12 mouse cellular contexts compared by ENCODE assay signal in genomic region chr17:17849906-17850712, GRCm38 (mm10). TPM values are rescaled to one million over a fixed set of nuclear protein-coding genes. Genes with fewer than 3 reads are reported as not detected.
DNase-seq lines count a peak whose midpoint lies in the region; ATAC-seq and TF ChIP-seq lines count a peak whose summit lies in the region.
"Had no signal": no experiment of that assay in that cellular context is flagged by ENCODE, and none has a peak within 500 bp of the region (broad histone marks: within the 10 kb centered on the region; RNA-seq: fewer than 3 reads in every experiment).

No protein-coding gene starts in this region.

- TF ChIP-seq EP300 in heart, adult 2 months (IDR thresholded peaks at IDR 0.05; ENCODE audit: insufficient read depth, low read depth, low read length) = no peak

- no peak for ATAC-seq in limb, embryonic 12.5 days (ENCODE audit: insufficient number of reproducible peaks, insufficient read depth, low FRiP score, low TSS enrichment, low read depth)
- ATAC-seq in megakaryocyte-erythroid progenitor cell, adult 5-6 weeks (replicated peaks; ENCODE audit: low FRiP score, low TSS enrichment, poor library complexity, severe bottlenecking) = no peak

- 15% methylated on average over 55 of the region's 55 CpGs for WGBS in heart, embryonic 10.5 days
- WGBS in heart, adult 2 months = 42% methylated on average over 54 of the region's 55 CpGs
- 18% methylated on average over 55 of the region's 55 CpGs for WGBS in limb, embryonic 12.5 days

- no peak overlapping the region for H3K9ac ChIP-seq in heart, adult 2 months (ENCODE audit: low read depth, low read length)
- H3K9ac ChIP-seq in limb, embryonic 12.5 days (replicated peaks) = no peak overlapping the region

- no peak overlapping the region for H3K27ac ChIP-seq in heart, embryonic 10.5 days
- H3K27ac ChIP-seq in heart, adult 2 months = no peak overlapping the region
- no peak overlapping the region for H3K27ac ChIP-seq in testis, adult 2 months (ENCODE audit: control insufficient read depth, insufficient read depth, low read depth, low read length)
- H3K27ac ChIP-seq in limb, embryonic 12.5 days = no peak overlapping the region

- no peaks in the 10 kb centered on the region for H3K36me3 ChIP-seq in heart, embryonic 10.5 days
- no peaks in the 10 kb centered on the region for H3K36me3 ChIP-seq in heart, adult 2 months (ENCODE audit: control insufficient read depth, insufficient read depth, low read length)
- H3K36me3 ChIP-seq in testis, adult 2 months (ENCODE audit: control insufficient read depth, insufficient read depth, low read length) = no peaks in the 10 kb centered on the region
- H3K36me3 ChIP-seq in limb, embryonic 12.5 days = peaks cover 22% of the 10 kb centered on the region

- H3K79me2 ChIP-seq in heart, adult 2 months (replicated peaks; ENCODE audit: control insufficient read depth, insufficient read depth, low read length) = no peaks in the 10 kb centered on the region

- TF ChIP-seq POLR2A in heart, adult 2 months (IDR thresholded peaks at IDR 0.05; ENCODE audit: insufficient read depth, low read depth, low read length) = no peak
- TF ChIP-seq POLR2A in testis, adult 2 months (IDR thresholded peaks at IDR 0.05; ENCODE audit: control insufficient read depth, low read depth, low read length) = no peak

- H3K4me3 ChIP-seq in heart, embryonic 10.5 days = peak overlapping the region; percentile 40; the same call in 1 of the 2 replicates
- no peak overlapping the region for H3K4me3 ChIP-seq in heart, adult 2 months
- peak overlapping the region; percentile 28; the same call in 1 of the 2 replicates for H3K4me3 ChIP-seq in testis, adult 2 months (ENCODE audit: control insufficient read depth, low read depth, low read length)
- no peak overlapping the region for H3K4me3 ChIP-seq in limb, embryonic 12.5 days (replicated peaks)

- H3K27me3 ChIP-seq in heart, embryonic 10.5 days (ENCODE audit: insufficient read depth, poor library complexity, severe bottlenecking) = peaks cover 42% of the 10 kb centered on the region
- H3K27me3 ChIP-seq in heart, adult 2 months (ENCODE audit: control insufficient read depth, insufficient read depth, low read length) = no peaks in the 10 kb centered on the region
- H3K27me3 ChIP-seq in testis, adult 2 months (ENCODE audit: control insufficient read depth, insufficient read depth, low read length) = no peaks in the 10 kb centered on the region
- H3K27me3 ChIP-seq in limb, embryonic 12.5 days = peaks cover 23% of the 10 kb centered on the region

- peaks cover 9% of the 10 kb centered on the region for H3K4me1 ChIP-seq in heart, embryonic 10.5 days
- no peaks in the 10 kb centered on the region for H3K4me1 ChIP-seq in heart, adult 2 months (ENCODE audit: control insufficient read depth, insufficient read depth, low read length)
- H3K4me1 ChIP-seq in testis, adult 2 months (ENCODE audit: control insufficient read depth, insufficient read depth, low read length) = peaks cover 5% of the 10 kb centered on the region
- peaks cover 5% of the 10 kb centered on the region for H3K4me1 ChIP-seq in limb, embryonic 12.5 days (replicated peaks)

- peak overlapping the region; percentile 21 for H3K4me2 ChIP-seq in limb, embryonic 12.5 days

- no peaks in the 10 kb centered on the region for H3K9me3 ChIP-seq in heart, embryonic 10.5 days
- H3K9me3 ChIP-seq in limb, embryonic 12.5 days = no peaks in the 10 kb centered on the region

- TF ChIP-seq CTCF in heart, adult 2 months (IDR thresholded peaks at IDR 0.05) = no peak
- TF ChIP-seq CTCF in testis, adult 2 months (IDR thresholded peaks at IDR 0.05; ENCODE audit: control insufficient read depth, insufficient read depth, insufficient replicate concordance, low read depth, low read length) = no peak

- intact Hi-C loops in heart, adult 2 months (cut with DNase I) = no loop called here

- no peak for DNase-seq in heart, embryonic 10.5 days (ENCODE audit: low spot score)
- no peak for DNase-seq in heart, adult 2 months
- no peak for DNase-seq in testis, postnatal 10 days (ENCODE audit: low spot score)
- no peak for DNase-seq in urinary bladder, postnatal 10 days (ENCODE audit: low spot score)
- DNase-seq in frontal cortex, adult 2 months (ENCODE audit: extremely low spot score in 1 of 2, low spot score in 1 of 2) = no peak

RNA-seq across cellular contexts. Expression of gene Has1, which starts 4.9 kb away (rescaled TPM):
- polyA plus RNA-seq in heart, embryonic 10.5 days (2016; fragmentation: Nextera tagmentation; extraction: Ambion mirVana) = 0.68 and 1.1 TPM in 2 replicates
- under 1 TPM; 0.18 to 0.25 TPM for total RNA-seq in heart, adult 2 months (2021)
- 0.64 and 0.80 TPM in 2 replicates for polyA plus RNA-seq in heart, adult 2 months (2012; rRNA removed)
- not detected in 2 replicates for polyA plus RNA-seq in testis, adult 2 months (2012; rRNA removed)
- 1.5 and 1.8 TPM in 2 replicates for polyA plus RNA-seq in limb, embryonic 12.5 days (2016; fragmentation: Nextera tagmentation; extraction: Ambion mirVana)
- polyA plus RNA-seq in frontal cortex, adult 2 months (2012; rRNA removed) = 0.46 and 0.57 TPM in 2 replicates
- total RNA-seq in megakaryocyte-erythroid progenitor cell, adult 5-6 weeks (2014; fragmentation: Nextera tagmentation) = not detected in 2 replicates
- not detected in 2 replicates for total RNA-seq in megakaryocyte-erythroid progenitor cell, adult 5-6 weeks (2017)
- total RNA-seq: neutrophil, adult 5-6 weeks had no signal

RNA-seq across cellular contexts. Expression of gene Spaca6, which starts 23.2 kb away (rescaled TPM):
- polyA plus RNA-seq in heart, embryonic 10.5 days (2016; fragmentation: Nextera tagmentation; extraction: Ambion mirVana) = 30.7 and 32.3 TPM in 2 replicates
- 10 to 100 TPM in 1 of 2 experiments, 1 to 10 TPM in 1; 9.2 to 15.3 TPM for total RNA-seq in heart, adult 2 months (2021)
- polyA plus RNA-seq in heart, adult 2 months (2012; rRNA removed) = 17.8 and 19.3 TPM in 2 replicates
- polyA plus RNA-seq in testis, adult 2 months (2012; rRNA removed) = 148 and 156 TPM in 2 replicates
- polyA plus RNA-seq in limb, embryonic 12.5 days (2016; fragmentation: Nextera tagmentation; extraction: Ambion mirVana) = 62.7 and 62.8 TPM in 2 replicates
- polyA plus RNA-seq in frontal cortex, adult 2 months (2012; rRNA removed) = 111 and 119 TPM in 2 replicates
- 2.9 and 4.6 TPM in 2 replicates for total RNA-seq in megakaryocyte-erythroid progenitor cell, adult 5-6 weeks (2014; fragmentation: Nextera tagmentation)
- total RNA-seq in megakaryocyte-erythroid progenitor cell, adult 5-6 weeks (2017) = 0.69 TPM in 1 of 2 replicates, not detected in the other

RNA-seq across cellular contexts. Expression of gene Fpr1, which starts 33.6 kb away (rescaled TPM):
- polyA plus RNA-seq in heart, embryonic 10.5 days (2016; fragmentation: Nextera tagmentation; extraction: Ambion mirVana) = 0.10 TPM in 1 of 2 replicates, not detected in the other
- not detected for total RNA-seq in heart, adult 2 months (2021)
- polyA plus RNA-seq in heart, adult 2 months (2012; rRNA removed) = 0.53 and 0.66 TPM in 2 replicates
- polyA plus RNA-seq in testis, adult 2 months (2012; rRNA removed) = not detected in 2 replicates
- polyA plus RNA-seq in limb, embryonic 12.5 days (2016; fragmentation: Nextera tagmentation; extraction: Ambion mirVana) = not detected in 2 replicates
- not detected in 2 replicates for polyA plus RNA-seq in frontal cortex, adult 2 months (2012; rRNA removed)
- not detected in 2 replicates for total RNA-seq in megakaryocyte-erythroid progenitor cell, adult 5-6 weeks (2014; fragmentation: Nextera tagmentation)
- not detected in 2 replicates for total RNA-seq in megakaryocyte-erythroid progenitor cell, adult 5-6 weeks (2017)
- total RNA-seq: left cerebral cortex, postnatal 10 days had no signal
- polyA plus RNA-seq: brain, embryonic 14.5 days; C2C12 had no signal

RNA-seq across cellular contexts. Expression of gene Fpr2, which starts 37.5 kb away (rescaled TPM):
- not detected in 2 replicates for polyA plus RNA-seq in heart, embryonic 10.5 days (2016; fragmentation: Nextera tagmentation; extraction: Ambion mirVana)
- under 1 TPM in 1 of 2 experiments, not detected in 1; 0.39 TPM for total RNA-seq in heart, adult 2 months (2021)
- 0.29 and 0.49 TPM in 2 replicates for polyA plus RNA-seq in heart, adult 2 months (2012; rRNA removed)
- not detected in 2 replicates for polyA plus RNA-seq in testis, adult 2 months (2012; rRNA removed)
- not detected in 2 replicates for polyA plus RNA-seq in limb, embryonic 12.5 days (2016; fragmentation: Nextera tagmentation; extraction: Ambion mirVana)
- 0.44 and 0.58 TPM in 2 replicates for polyA plus RNA-seq in frontal cortex, adult 2 months (2012; rRNA removed)
- total RNA-seq in megakaryocyte-erythroid progenitor cell, adult 5-6 weeks (2014; fragmentation: Nextera tagmentation) = not detected in 2 replicates
- 0.56 and 1.4 TPM in 2 replicates for total RNA-seq in megakaryocyte-erythroid progenitor cell, adult 5-6 weeks (2017)
- total RNA-seq: left cerebral cortex, postnatal 10 days had no signal
- polyA plus RNA-seq: C2C12 had no signal

RNA-seq across cellular contexts. Expression of gene Fpr3, which starts 37.5 kb away (rescaled TPM):
- polyA plus RNA-seq in heart, embryonic 10.5 days (2016; fragmentation: Nextera tagmentation; extraction: Ambion mirVana) = not detected in 2 replicates
- total RNA-seq in heart, adult 2 months (2021) = not detected
- not detected in 2 replicates for polyA plus RNA-seq in heart, adult 2 months (2012; rRNA removed)
- polyA plus RNA-seq in testis, adult 2 months (2012; rRNA removed) = not detected in 2 replicates
- not detected in 2 replicates for polyA plus RNA-seq in limb, embryonic 12.5 days (2016; fragmentation: Nextera tagmentation; extraction: Ambion mirVana)
- polyA plus RNA-seq in frontal cortex, adult 2 months (2012; rRNA removed) = not detected in 2 replicates
- total RNA-seq in megakaryocyte-erythroid progenitor cell, adult 5-6 weeks (2014; fragmentation: Nextera tagmentation) = not detected in 2 replicates
- total RNA-seq in megakaryocyte-erythroid progenitor cell, adult 5-6 weeks (2017) = not detected in 2 replicates
- total RNA-seq: left cerebral cortex, postnatal 10 days; neutrophil, adult 5-6 weeks had no signal
- polyA plus RNA-seq: brain, embryonic 14.5 days; C2C12 had no signal

Comparison
In these comparisons a context has a peak if more than half of its experiments do, and no peak if none do; other contexts are left out.
1. H3K4me3 ChIP-seq: peak in heart, embryonic 10.5 days (single experiment) and testis, adult 2 months (single experiment); none in heart, adult 2 months (single experiment) and limb, embryonic 12.5 days (single experiment).